Mouse (Mus musculus) CH12.LX (cell line): ENCODE results near the gene 9930021J03Rik. TPM values are rescaled to one million over a fixed set of nuclear protein-coding genes. Genes with fewer than 3 reads are reported as not detected.

Source experiments
- DNase-seq: peaks from one replicate; pipeline ENCODE4 v3.0.0-alpha.2; 2013; ENCODE audit errors: extremely low read depth
- H3K27ac ChIP-seq: 2 replicates; pipeline ENCODE4 v1.5.1; 2012; ENCODE audit warnings: low read depth, mild to moderate bottlenecking, control low read depth, moderate library complexity; ENCODE audit not compliant: insufficient read depth
- H3K27me3 ChIP-seq: replicated peaks from 2 replicates; pipeline ENCODE3; 2012; ENCODE audit warnings: inconsistent platforms
- H3K36me3 ChIP-seq, 2 experiments: replicated peaks in 1 of 2; 2 replicates each; pipeline versions ENCODE3 to v1.6.1; 2012; ENCODE audit warnings: inconsistent platforms in 1 of 2, low read length in 1 of 2, mild to moderate bottlenecking in 1 of 2, mixed read lengths in 1 of 2, moderate library complexity in 1 of 2; ENCODE audit not compliant: control insufficient read depth in 1 of 2, insufficient read depth in 1 of 2
- H3K4me1 ChIP-seq, 2 experiments: 2 replicates each; pipeline ENCODE4 v1.6.1; 2012; ENCODE audit warnings: inconsistent platforms in 1 of 2, moderate library complexity in 1 of 2; ENCODE audit not compliant: insufficient read depth in 2 of 2, control insufficient read depth in 1 of 2
- H3K4me2 ChIP-seq: 2 replicates; pipeline ENCODE4 v1.6.1; 2012; ENCODE audit warnings: low read depth, mild to moderate bottlenecking, control low read depth; ENCODE audit not compliant: poor library complexity, insufficient read depth, severe bottlenecking
- H3K4me3 ChIP-seq, 3 experiments: fragments of 150-350 bp in 1 of 3; sonication (generic) in 1 of 3; replicated peaks in 1 of 3; 2 replicates each; pipeline versions ENCODE3 to v1.5.1; 2011 to 2012; ENCODE audit warnings: low read depth in 2 of 3, low read length in 2 of 3, mild to moderate bottlenecking in 2 of 3, moderate library complexity in 2 of 3, control low read depth in 1 of 3, improper control_type of control experiment in 1 of 3, inconsistent platforms in 1 of 3, mixed read lengths in 1 of 3; ENCODE audit not compliant: poor library complexity in 1 of 3
- H3K79me2 ChIP-seq: replicated peaks from 2 replicates; pipeline ENCODE4 v1.6.1; 2012; ENCODE audit warnings: mild to moderate bottlenecking, moderate library complexity; ENCODE audit not compliant: control insufficient read depth, poor library complexity, insufficient read depth, severe bottlenecking; ENCODE audit errors: extremely low read depth
- H3K9ac ChIP-seq: 2 replicates; pipeline ENCODE4 v1.6.1; 2012; ENCODE audit warnings: low read depth, mild to moderate bottlenecking, control low read depth, moderate library complexity; ENCODE audit not compliant: insufficient read depth
- H3K9me3 ChIP-seq: replicated peaks from 2 replicates; pipeline ENCODE3; 2012; ENCODE audit warnings: low read length, inconsistent platforms, mixed read lengths
- CHD2 ChIP-seq: IDR thresholded peaks from 2 replicates; pipeline ENCODE4 v1.6.1; 2011; ENCODE audit warnings: low read length, improper control_type of control experiment
- ELF1 ChIP-seq: IDR thresholded peaks from 2 replicates; pipeline ENCODE4 v1.6.1; 2014; ENCODE audit warnings: low read depth, mild to moderate bottlenecking, inconsistent platforms, low read length, improper control_type of control experiment
- EP300 ChIP-seq: IDR thresholded peaks from 2 replicates; pipeline ENCODE4 v1.6.1; 2011; ENCODE audit warnings: low read length, improper control_type of control experiment
- ETS1 ChIP-seq: conservative IDR thresholded peaks from 2 replicates; pipeline ENCODE4 v1.6.1; 2012; ENCODE audit warnings: low read depth, mild to moderate bottlenecking, inconsistent platforms, low read length, improper control_type of control experiment, moderate library complexity
- IRF4 ChIP-seq: IDR thresholded peaks from 2 replicates; pipeline ENCODE4 v1.6.1; 2014; ENCODE audit warnings: low read depth, mild to moderate bottlenecking, inconsistent platforms, low read length, improper control_type of control experiment
- JUND ChIP-seq: conservative IDR thresholded peaks from 2 replicates; pipeline ENCODE4 v1.6.1; 2011; ENCODE audit warnings: low read depth, low read length, improper control_type of control experiment
- KAT2A ChIP-seq: IDR thresholded peaks from 2 replicates; pipeline ENCODE4 v1.6.1; 2012; ENCODE audit warnings: low read length, improper control_type of control experiment, inconsistent platforms; ENCODE audit not compliant: insufficient replicate concordance
- MAFK ChIP-seq: IDR thresholded peaks from 2 replicates; pipeline ENCODE4 v1.6.1; 2011; ENCODE audit warnings: low read length, improper control_type of control experiment; ENCODE audit not compliant: insufficient replicate concordance
- MAX ChIP-seq: IDR thresholded peaks from 2 replicates; pipeline ENCODE4 v1.6.1; 2011; ENCODE audit warnings: low read length, improper control_type of control experiment
- MAZ ChIP-seq: IDR thresholded peaks from 2 replicates; pipeline ENCODE4 v1.6.1; 2012; ENCODE audit warnings: low read depth, mild to moderate bottlenecking, inconsistent platforms, low read length, improper control_type of control experiment, moderate library complexity
- MXI1 ChIP-seq: IDR thresholded peaks from 2 replicates; pipeline ENCODE4 v1.6.1; 2011; ENCODE audit warnings: mild to moderate bottlenecking, low read depth, low read length, improper control_type of control experiment
- MYC ChIP-seq: IDR thresholded peaks from 2 replicates; pipeline ENCODE4 v1.6.1; 2011; ENCODE audit warnings: low read depth, mild to moderate bottlenecking, improper control_type of control experiment, low read length
- NRF1 ChIP-seq: IDR thresholded peaks from 2 replicates; pipeline ENCODE4 v1.6.1; 2014; ENCODE audit warnings: low read depth, mild to moderate bottlenecking, inconsistent platforms, low read length, improper control_type of control experiment, moderate library complexity
- POLR2A ChIP-seq: IDR thresholded peaks from 2 replicates; pipeline ENCODE4 v1.6.1; 2011; ENCODE audit warnings: low read depth, mild to moderate bottlenecking, improper control_type of control experiment, low read length
- RAD21 ChIP-seq: IDR thresholded peaks from 2 replicates; pipeline ENCODE4 v1.6.1; 2011; ENCODE audit warnings: low read depth, mild to moderate bottlenecking, low read length, improper control_type of control experiment, moderate library complexity
- RCOR1 ChIP-seq: conservative IDR thresholded peaks from 2 replicates; pipeline ENCODE4 v1.6.1; 2012; ENCODE audit warnings: low read depth, mild to moderate bottlenecking, inconsistent platforms, low read length, improper control_type of control experiment
- SIN3A ChIP-seq: IDR thresholded peaks from 2 replicates; pipeline ENCODE4 v1.6.1; 2012; ENCODE audit warnings: low read length, improper control_type of control experiment, inconsistent platforms
- SMC3 ChIP-seq: IDR thresholded peaks from 2 replicates; pipeline ENCODE4 v1.6.1; 2011; ENCODE audit warnings: low read depth, low read length, improper control_type of control experiment
- TBP ChIP-seq: conservative IDR thresholded peaks from 2 replicates; pipeline ENCODE4 v1.6.1; 2011; ENCODE audit warnings: low read depth, low read length, improper control_type of control experiment
- TCF12 ChIP-seq: IDR thresholded peaks from 2 replicates; pipeline ENCODE4 v1.6.1; 2014; ENCODE audit warnings: low read depth, mild to moderate bottlenecking, inconsistent platforms, low read length, improper control_type of control experiment
- UBTF ChIP-seq: IDR thresholded peaks from 2 replicates; pipeline ENCODE4 v1.6.1; 2012; ENCODE audit warnings: low read depth, mild to moderate bottlenecking, inconsistent platforms, low read length, improper control_type of control experiment, moderate library complexity
- USF1 ChIP-seq: IDR thresholded peaks from 2 replicates; pipeline ENCODE4 v1.6.1; 2014; ENCODE audit warnings: low read depth, mild to moderate bottlenecking, inconsistent platforms, low read length, improper control_type of control experiment
- USF2 ChIP-seq: conservative IDR thresholded peaks from 2 replicates; pipeline ENCODE4 v1.6.1; 2011; ENCODE audit warnings: low read depth, low read length, improper control_type of control experiment
- ZKSCAN1 ChIP-seq: IDR thresholded peaks from 2 replicates; pipeline ENCODE4 v1.6.1; 2012; ENCODE audit warnings: low read depth, inconsistent platforms, low read length, improper control_type of control experiment, borderline replicate concordance
- ZMIZ1 ChIP-seq: IDR thresholded peaks from 2 replicates; pipeline ENCODE4 v1.6.1; 2012; ENCODE audit warnings: low read depth, mild to moderate bottlenecking, inconsistent platforms, low read length, improper control_type of control experiment
- ZNF384 ChIP-seq: IDR thresholded peaks from 2 replicates; pipeline ENCODE4 v1.6.1; 2012; ENCODE audit warnings: low read depth, low read length, improper control_type of control experiment, inconsistent platforms
- dilution Hi-C: fragments of 300-500 bp; cut with MboI; formaldehyde crosslinking; loops from 2 replicates; pipeline ENCODE4 v1.14.3; 2020; ENCODE audit warnings: low sequenced_read_pairs; ENCODE audit not compliant: extremely low pct_unique_long_range_greater_than_20kb, extremely low pct_ligation_motif_present
- in situ Hi-C: fragments of 300-500 bp; cut with MboI; formaldehyde crosslinking; loops from 3 replicates; pipeline ENCODE4 v1.14.3; 2019; ENCODE audit warnings: low sequenced_read_pairs, low pct_ligation_motif_present, low pct_unique_long_range_greater_than_20kb, mixed read lengths
- polyA plus RNA-seq: library from polyadenylated mRNA; unstranded; fragments of >175 nt; gene quantifications from 2 replicates; pipeline ENCODE4 v1.2.1, GENCODE M21; 2012; ENCODE audit warnings: low read depth; ENCODE audit not compliant: insufficient read length
- total RNA-seq, 2 experiments: library from RNA; depleted of rRNA; stranded (reverse); fragments of 300-350 nt in 1 of 2; fragments of >200 nt in 1 of 2; gene quantifications; 2 replicates each; pipeline ENCODE4 v1.2.3; 2012 to 2014

The 9930021J03Rik gene
- total and polyA plus RNA-seq, 3 experiments: 4.2 to 8.7 (median 7.8) TPM

- no peaks in the 10 kb centered on the region for H3K4me1 ChIP-seq
Observed at GRCm38 (mm10) chr19:29840642-29841041, 34.9 kb upstream of the 9930021J03Rik start.

GRCm38 (mm10) chr19:29838636-29839135, 32.9 kb upstream of the 9930021J03Rik start:
- DNase-seq: no peak
- Histone ChIP-seq H3K9me3 (peaks cover 3% of the 10 kb centered on the region), H3K4me3 (no peak overlapping the region), H3K4me2 (no peak overlapping the region), H3K27ac (no peak overlapping the region), H3K27me3 (no peaks in the 10 kb centered on the region), H3K79me2 (no peaks in the 10 kb centered on the region), H3K36me3 (no peaks in the 10 kb centered on the region), H3K4me1 (no peaks in the 10 kb centered on the region), H3K9ac (no peak overlapping the region)
- dilution Hi-C loops (no loop called here), in situ Hi-C loops (no loop called here)
- no peak for TF ChIP-seq TCF12
- no peak for TF ChIP-seq SMC3
- TF ChIP-seq SIN3A: no peak
- no peak for TF ChIP-seq IRF4
- TF ChIP-seq RCOR1: no peak
- no peak for TF ChIP-seq JUND
- TF ChIP-seq ZNF384: no peak
- no peak for TF ChIP-seq MXI1
- no peak for TF ChIP-seq USF1
- no peak for TF ChIP-seq ELF1
- no peak for TF ChIP-seq POLR2A
- no peak for TF ChIP-seq CHD2
- no peak for TF ChIP-seq NRF1
- TF ChIP-seq USF2: no peak
- TF ChIP-seq KAT2A: no peak
- no peak for TF ChIP-seq MYC
- no peak for TF ChIP-seq MAZ

More at GRCm38 (mm10) chr19:29840642-29841041, 34.9 kb upstream of the 9930021J03Rik start:
- TF ChIP-seq MAX (no peak), EP300 (no peak), ETS1 (no peak), TBP (no peak), MAFK (no peak), MXI1 (no peak), TCF12 (no peak), ZMIZ1 (no peak), JUND (no peak), UBTF (no peak), ZKSCAN1 (no peak), MYC (no peak), RAD21 (no peak)
- Histone ChIP-seq H3K79me2 (no peaks in the 10 kb centered on the region), H3K9ac (no peak overlapping the region), H3K4me2 (no peak overlapping the region), H3K27me3 (no peaks in the 10 kb centered on the region), H3K9me3 (peaks cover 3% of the 10 kb centered on the region), H3K36me3 (no peaks in the 10 kb centered on the region), H3K27ac (no peak overlapping the region), H3K4me3 (no peak overlapping the region)
- dilution Hi-C loops (no loop called here), in situ Hi-C loops (no loop called here)
- no peak for DNase-seq
